Mouse (Mus musculus) heart, embryonic 16.5 days (tissue): ENCODE results near the gene Sh3bp2. TPM values are rescaled to one million over a fixed set of nuclear protein-coding genes. Genes with fewer than 3 reads are reported as not detected.
"Not testable (repeated sequence)": the region's sequence is repeated elsewhere in the genome, so short reads cannot be mapped to it uniquely, and the experiment has no call there.

Experiments used
- ATAC-seq: fragments of 200-750 bp; cut with Nextera tagmentation; replicated peaks from 2 replicates; pipeline ENCODE4 v1.8.0; 2017; ENCODE audit warnings: moderate number of reproducible peaks; ENCODE audit not compliant: insufficient read depth, low FRiP score; ENCODE audit errors: extremely low read depth
- H3K27ac ChIP-seq: fragments of 300-500 bp; sonication (generic); 2 replicates; pipeline ENCODE4 v1.5.1; 2014; ENCODE audit warnings: mild to moderate bottlenecking, low read length, control low read depth, moderate library complexity
- H3K27me3 ChIP-seq: fragments of 300-500 bp; sonication (generic); 2 replicates; pipeline ENCODE4 v1.6.1; 2014; ENCODE audit warnings: low read length, mixed read lengths; ENCODE audit not compliant: control insufficient read depth, insufficient read depth
- H3K36me3 ChIP-seq: fragments of 300-500 bp; sonication (generic); 2 replicates; pipeline ENCODE4 v1.6.1; 2014; ENCODE audit not compliant: control insufficient read depth, insufficient read depth
- H3K4me1 ChIP-seq: fragments of 300-500 bp; sonication (generic); 2 replicates; pipeline ENCODE4 v1.6.1; 2014; ENCODE audit warnings: low read length, mixed read lengths; ENCODE audit not compliant: control insufficient read depth, insufficient read depth
- H3K4me2 ChIP-seq: fragments of 300-500 bp; sonication (generic); 2 replicates; pipeline ENCODE4 v1.6.1; 2014; ENCODE audit warnings: low read depth, mild to moderate bottlenecking, control low read depth, low read length
- H3K4me3 ChIP-seq: fragments of 300-500 bp; sonication (generic); 2 replicates; pipeline ENCODE4 v1.5.1; 2014; ENCODE audit warnings: mild to moderate bottlenecking, control low read depth, low read length
- H3K9ac ChIP-seq: fragments of 300-500 bp; sonication (generic); 2 replicates; pipeline ENCODE4 v1.6.1; 2014; ENCODE audit warnings: low read length, control low read depth
- H3K9me3 ChIP-seq: fragments of 300-500 bp; sonication (generic); replicated peaks from 2 replicates; pipeline ENCODE4 v1.6.1; 2016; ENCODE audit warnings: low read length; ENCODE audit not compliant: control insufficient read depth
- WGBS: fragments of 180-500 bp; shearing (Covaris S2); extraction: QIAGEN DNeasy Blood & Tissue Kit; methylation state at CpG from one replicate; pipeline ENCODE4 v1.1.7; 2014; 5-methylcytosine and 5-hydroxymethylcytosine counted together
- polyA plus RNA-seq: library from polyadenylated mRNA; unstranded; fragments of >200 nt; fragmentation: Nextera tagmentation; extraction: Ambion mirVana; gene quantifications from 2 replicates; pipeline ENCODE4 v1.2.1, GENCODE M21; 2015

The Sh3bp2 gene
- polyA plus RNA-seq, 1 experiment from 2014 or later, result 3.9 TPM

DNA sequence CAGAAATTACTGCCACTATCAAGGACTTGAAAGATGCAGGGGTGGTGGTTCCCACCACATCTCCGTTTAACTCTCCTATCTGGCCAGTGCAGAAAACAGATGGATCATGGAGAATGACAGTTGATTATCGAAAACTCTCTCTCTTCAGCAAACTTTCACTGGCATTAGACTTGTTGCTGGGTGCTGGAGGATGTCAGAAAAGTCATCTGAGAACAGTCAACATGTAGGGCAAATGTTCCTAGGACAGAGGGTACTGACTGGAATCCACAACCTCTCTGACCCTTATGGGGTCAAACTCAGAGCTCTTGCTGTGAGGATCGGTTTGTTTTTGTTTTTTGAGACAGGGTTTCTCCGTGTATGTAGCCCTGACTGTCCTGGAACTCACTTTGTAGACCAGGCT is 46.9 kb downstream of the Sh3bp2 start:
- Histone ChIP-seq H3K4me3 (peak overlapping the region; percentile 97), H3K9ac (peak overlapping the region; percentile 82), H3K27ac (peak overlapping the region; percentile 92), H3K4me2 (peak overlapping the region; percentile 71), H3K4me1 (peaks cover 16% of the 10 kb centered on the region)
- WGBS, result 26% methylated on average over 4 of the region's 4 CpGs
- not testable (repeated sequence) for H3K27me3 ChIP-seq, H3K9me3 ChIP-seq, H3K36me3 ChIP-seq, ATAC-seq

DNA sequence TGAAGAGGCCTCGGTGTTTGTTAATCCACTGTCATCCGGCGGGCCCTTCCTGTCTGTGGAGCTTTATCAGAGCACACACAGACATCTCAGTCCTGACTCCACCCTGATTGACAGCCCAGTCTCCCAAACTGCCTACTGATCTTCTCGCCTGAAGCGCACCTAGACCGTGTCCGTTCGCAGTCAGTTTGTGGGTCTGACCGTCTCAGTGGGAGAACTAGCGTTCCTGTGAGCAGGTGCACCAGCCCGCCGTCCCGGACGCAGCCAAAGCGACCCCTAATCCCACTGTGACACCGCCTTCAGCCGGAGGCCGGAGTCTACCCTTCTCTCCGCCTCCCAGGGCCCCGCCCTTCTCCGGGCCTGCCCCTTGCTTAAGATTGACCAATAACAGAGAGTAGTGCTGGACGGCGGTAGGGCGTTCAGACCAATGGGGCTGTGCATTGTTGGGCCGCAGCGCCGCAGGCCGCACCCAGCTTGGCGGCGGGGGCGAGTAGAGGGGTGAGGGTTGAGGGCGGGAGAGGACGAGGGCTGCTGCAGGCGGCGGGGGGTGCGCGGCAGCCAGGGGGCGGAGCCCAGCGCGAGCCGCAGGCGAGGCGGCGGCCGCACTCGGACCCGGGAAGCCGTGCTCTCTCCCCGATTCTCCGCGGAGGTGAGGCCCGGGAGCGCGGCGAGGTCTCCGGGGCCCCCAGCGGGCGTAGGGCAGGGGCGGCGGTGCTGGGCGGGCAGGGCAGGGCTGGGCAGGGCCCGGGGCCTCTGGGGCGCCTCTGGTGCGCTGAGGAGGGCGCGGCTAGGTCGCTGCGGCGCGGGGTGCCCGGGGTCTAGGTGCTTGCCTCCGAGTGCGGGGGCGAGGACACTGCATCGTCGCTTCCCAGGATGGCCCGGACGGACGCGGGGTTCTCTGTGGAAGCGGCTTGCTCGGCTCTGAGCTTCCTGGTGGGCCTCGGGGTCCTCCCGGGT is 47.9 kb downstream of the Sh3bp2 start, which contains the start of gene Add1:
TSS of gene Add1 (plus strand) at position 397 of the 954 bp plus-strand sequence.
- WGBS, result under 1% methylated on average over 83 of the region's 84 CpGs

DNA sequence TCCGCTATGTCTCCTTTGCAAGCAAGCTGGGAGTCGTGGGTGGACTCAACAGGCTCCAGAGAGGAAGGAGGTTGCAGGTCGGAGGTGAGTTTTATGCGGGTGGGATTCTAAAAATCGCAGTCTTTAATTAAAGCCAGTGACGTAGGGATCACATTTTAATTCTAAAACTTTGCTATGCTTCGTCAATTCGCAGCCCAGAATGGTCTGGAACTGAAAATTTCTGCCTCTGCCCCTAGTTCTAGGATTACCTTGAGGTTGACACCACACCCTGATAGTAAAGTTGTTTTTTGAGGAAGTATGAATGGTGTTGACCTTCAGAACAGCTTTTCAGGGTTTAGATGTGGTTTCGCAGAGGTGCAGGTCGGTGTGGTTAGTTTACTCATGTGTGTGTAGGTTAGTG is 49.1 kb downstream of the Sh3bp2 start:
- peak overlapping the region; percentile 89 for H3K4me2 ChIP-seq
- H3K9me3 ChIP-seq, result no peaks in the 10 kb centered on the region
- H3K36me3 ChIP-seq, result no peaks in the 10 kb centered on the region
- peak overlapping the region; percentile 90 for H3K27ac ChIP-seq
- H3K27me3 ChIP-seq, result no peaks in the 10 kb centered on the region
- peaks cover 16% of the 10 kb centered on the region for H3K4me1 ChIP-seq
- WGBS, result 31% methylated on average over 10 of the region's 10 CpGs
- H3K4me3 ChIP-seq, result peak overlapping the region; percentile 97
- H3K9ac ChIP-seq, result peak overlapping the region; percentile 99
- ATAC-seq, result no peak

More for the DNA sequence above, 47.9 kb downstream of the Sh3bp2 start, which contains the start of gene Add1:
- H3K27me3 ChIP-seq, result no peaks in the 10 kb centered on the region
- H3K27ac ChIP-seq, result peak within 1 kb of the TSS; percentile 92
- peaks cover 16% of the 10 kb centered on the region for H3K4me1 ChIP-seq
- H3K4me3 ChIP-seq, result peak within 1 kb of the TSS; percentile 97
- no peaks in the 10 kb centered on the region for H3K9me3 ChIP-seq
- ATAC-seq, result peak; percentile 99
- peak within 1 kb of the TSS; percentile 99 for H3K9ac ChIP-seq
- peak within 1 kb of the TSS; percentile 89 for H3K4me2 ChIP-seq
- no peaks in the 10 kb centered on the region for H3K36me3 ChIP-seq

DNA sequence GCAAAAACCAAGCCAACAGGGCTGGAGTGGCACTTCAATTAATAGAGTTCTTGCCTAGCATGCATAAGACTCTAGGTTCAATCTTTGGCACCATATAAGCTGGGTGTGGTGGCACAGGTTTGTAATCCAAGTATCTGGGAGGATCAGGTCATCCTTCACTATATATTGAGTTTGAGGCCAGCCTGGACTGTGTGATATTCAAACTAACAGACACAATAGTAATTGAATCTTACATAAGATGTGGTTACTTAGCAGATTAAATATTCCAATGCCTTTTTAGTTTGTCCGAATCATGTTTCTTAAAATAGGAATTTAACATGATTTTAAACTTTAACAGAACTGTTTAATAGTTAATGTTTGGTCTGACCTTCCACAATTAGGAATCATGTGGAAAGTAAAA is 50.6 kb downstream of the Sh3bp2 start:
- 99% methylated on average over 1 of the region's 1 CpGs for WGBS
- no peak overlapping the region for H3K9ac ChIP-seq
- no peaks in the 10 kb centered on the region for H3K27me3 ChIP-seq
- H3K9me3 ChIP-seq, result no peaks in the 10 kb centered on the region
- H3K4me3 ChIP-seq, result no peak overlapping the region
- no peaks in the 10 kb centered on the region for H3K36me3 ChIP-seq
- no peak for ATAC-seq
- no peak overlapping the region for H3K27ac ChIP-seq
- peaks cover 16% of the 10 kb centered on the region for H3K4me1 ChIP-seq
- no peak overlapping the region for H3K4me2 ChIP-seq

DNA sequence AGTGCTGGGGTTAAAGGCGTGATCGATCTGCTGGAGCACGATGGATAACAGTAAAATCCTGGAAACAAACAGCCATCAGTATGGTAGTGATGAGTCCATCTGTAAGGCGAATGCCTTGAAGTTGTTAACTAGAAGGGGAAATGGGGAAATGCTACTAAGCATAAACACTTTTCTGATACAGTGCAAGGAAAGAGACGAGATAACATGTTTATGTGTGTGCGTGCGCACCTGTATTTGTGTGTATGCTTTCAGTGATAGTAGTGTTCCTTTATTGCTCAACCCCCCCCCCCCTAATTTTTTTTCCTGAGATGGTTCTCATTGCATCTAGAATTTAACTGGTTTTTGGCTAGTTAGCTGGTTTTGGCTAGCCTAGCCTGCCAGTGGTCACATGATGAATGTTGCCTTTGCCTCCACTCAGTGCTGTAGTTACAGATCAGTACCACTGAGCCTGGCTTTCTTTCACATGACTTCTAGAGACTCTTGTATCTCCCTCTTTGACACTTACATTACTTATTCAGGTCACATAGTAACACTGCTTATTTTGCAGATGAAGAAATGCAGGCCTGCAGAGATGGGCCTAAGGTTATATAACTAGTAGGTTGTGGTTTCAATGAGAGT is 52.5 kb downstream of the Sh3bp2 start:
- Histone ChIP-seq H3K36me3 (no peaks in the 10 kb centered on the region), H3K4me1 (peaks cover 28% of the 10 kb centered on the region), H3K4me2 (no peak overlapping the region), H3K27me3 (no peaks in the 10 kb centered on the region), H3K9ac (no peak overlapping the region), H3K4me3 (no peak overlapping the region), H3K9me3 (no peaks in the 10 kb centered on the region), H3K27ac (no peak overlapping the region)
- WGBS, result 95% methylated on average over 7 of the region's 7 CpGs
- no peak for ATAC-seq

DNA sequence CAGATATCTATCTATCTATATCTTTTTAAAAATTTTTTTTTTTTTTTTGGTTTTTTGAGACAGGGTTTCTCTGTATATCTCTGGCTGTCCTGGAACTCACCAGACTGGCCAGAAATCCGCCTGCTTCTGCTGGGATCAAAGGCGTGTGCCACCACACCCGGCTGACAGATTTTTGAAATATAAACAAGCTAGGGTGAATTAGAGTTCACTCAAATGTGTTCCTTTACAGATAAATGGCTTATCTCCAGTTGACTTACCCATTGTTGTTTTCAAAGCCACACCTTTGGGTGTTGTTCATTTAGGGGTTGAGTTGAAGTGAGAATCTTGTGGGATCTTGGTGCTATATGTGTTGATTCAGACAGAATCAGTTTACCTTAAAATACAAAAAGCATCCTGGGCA is 53.7 kb downstream of the Sh3bp2 start:
- no peak overlapping the region for H3K27ac ChIP-seq
- WGBS, result 76% methylated on average over 3 of the region's 3 CpGs
- H3K4me3 ChIP-seq, result no peak overlapping the region
- no peak overlapping the region for H3K4me2 ChIP-seq
- H3K4me1 ChIP-seq, result peaks cover 36% of the 10 kb centered on the region
- no peak for ATAC-seq
- no peaks in the 10 kb centered on the region for H3K9me3 ChIP-seq
- no peaks in the 10 kb centered on the region for H3K27me3 ChIP-seq
- no peak overlapping the region for H3K9ac ChIP-seq
- H3K36me3 ChIP-seq, result no peaks in the 10 kb centered on the region

DNA sequence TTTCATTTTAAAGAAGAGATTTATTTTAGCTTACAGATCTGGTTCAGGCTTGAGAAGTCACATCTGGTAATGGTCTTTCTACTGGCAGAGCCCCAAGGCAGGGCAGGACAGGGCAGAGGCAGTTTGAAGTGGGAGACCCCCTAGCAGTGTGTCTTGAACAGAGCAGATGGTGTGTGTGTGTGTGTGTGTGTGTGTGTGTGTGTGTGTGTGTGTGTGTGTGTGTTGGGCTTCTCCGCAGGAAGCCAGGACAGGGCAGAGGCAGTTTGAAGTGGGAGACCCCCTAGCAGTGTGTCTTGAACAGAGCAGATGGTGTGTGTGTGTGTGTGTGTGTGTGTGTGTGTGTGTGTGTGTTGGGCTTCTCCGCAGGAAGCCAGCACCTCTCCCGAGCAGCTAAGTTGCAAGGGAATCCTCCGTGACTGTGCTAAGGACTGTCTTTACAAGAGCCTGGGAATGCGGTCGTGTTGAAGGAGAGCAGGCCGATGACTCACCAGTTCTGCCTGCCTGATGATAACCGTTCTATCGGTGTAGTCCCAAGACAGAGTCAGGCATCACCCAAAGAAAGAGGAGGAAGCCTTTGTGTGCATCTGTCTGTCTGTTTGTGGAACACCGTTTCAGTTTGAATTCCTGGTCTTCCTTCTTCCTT is 56.2 kb downstream of the Sh3bp2 start:
- H3K4me1 ChIP-seq, result peaks cover 23% of the 10 kb centered on the region
- H3K27ac ChIP-seq, result peak overlapping the region; percentile 81
- H3K27me3 ChIP-seq, H3K9me3 ChIP-seq, H3K36me3 ChIP-seq: not testable (repeated sequence)
- peak overlapping the region; percentile 54 for H3K4me2 ChIP-seq
- peak overlapping the region; percentile 25; the same call in 1 of the 2 replicates for H3K9ac ChIP-seq
- WGBS, result 8% methylated on average over 10 of the region's 10 CpGs
- H3K4me3 ChIP-seq, result peak overlapping the region; percentile 12; the same call in 1 of the 2 replicates
- ATAC-seq, result peak; percentile 77

DNA sequence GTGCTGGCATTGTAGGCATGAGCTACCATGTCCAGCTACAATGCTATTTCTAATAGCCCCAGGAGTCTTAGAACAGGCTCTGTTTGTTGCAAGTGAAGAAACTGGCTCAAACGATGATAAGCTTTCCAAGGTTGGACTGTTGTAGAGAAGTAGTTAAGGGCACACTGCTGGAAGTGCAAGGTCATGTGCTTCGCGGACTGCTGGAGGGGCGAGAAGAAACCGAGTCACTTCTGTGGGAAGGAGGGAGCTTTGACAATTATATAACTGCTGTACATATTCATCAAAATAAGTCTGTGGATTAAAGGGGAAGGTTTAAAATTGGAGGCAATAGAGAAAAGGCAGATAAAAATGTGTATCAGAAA is 56.7 kb downstream of the Sh3bp2 start:
- H3K36me3 ChIP-seq, result no peaks in the 10 kb centered on the region
- H3K4me2 ChIP-seq, result peak overlapping the region; percentile 54
- no peak for ATAC-seq
- peak overlapping the region; percentile 25; the same call in 1 of the 2 replicates for H3K9ac ChIP-seq
- no peaks in the 10 kb centered on the region for H3K9me3 ChIP-seq
- WGBS, result 34% methylated on average over 5 of the region's 5 CpGs
- peak overlapping the region; percentile 12; the same call in 1 of the 2 replicates for H3K4me3 ChIP-seq
- no peaks in the 10 kb centered on the region for H3K27me3 ChIP-seq
- H3K27ac ChIP-seq, result peak overlapping the region; percentile 81
- peaks cover 25% of the 10 kb centered on the region for H3K4me1 ChIP-seq
